Mouse (Mus musculus) lung, embryonic 15.5 days (tissue): ENCODE measurements around the gene Asb4. TPM values are rescaled to one million over a fixed set of nuclear protein-coding genes. Genes with fewer than 3 reads are reported as not detected.

Experiments
- ATAC-seq: fragments of 200-750 bp; cut with Nextera tagmentation; 2 replicates; pipeline ENCODE4 v1.8.0; 2017; ENCODE audit warnings: moderate number of reproducible peaks, borderline replicate concordance; ENCODE audit not compliant: low FRiP score, low TSS enrichment; ENCODE audit errors: extremely low read depth
- H3K27ac ChIP-seq: fragments of 300-500 bp; sonication (generic); 2 replicates; pipeline ENCODE4 v1.5.1; 2015; ENCODE audit warnings: moderate library complexity, mild to moderate bottlenecking, inconsistent platforms
- H3K27me3 ChIP-seq: fragments of 300-500 bp; sonication (generic); 2 replicates; pipeline ENCODE4 v1.6.1; 2015; ENCODE audit warnings: inconsistent platforms
- H3K36me3 ChIP-seq: fragments of 300-500 bp; sonication (generic); 2 replicates; pipeline ENCODE4 v1.6.1; 2015; ENCODE audit warnings: inconsistent platforms
- H3K4me1 ChIP-seq: fragments of 300-500 bp; sonication (generic); 2 replicates; pipeline ENCODE4 v1.6.1; 2015; ENCODE audit warnings: inconsistent platforms
- H3K4me2 ChIP-seq: fragments of 300-500 bp; sonication (generic); 2 replicates; pipeline ENCODE4 v1.6.1; 2015; ENCODE audit warnings: inconsistent platforms, mild to moderate bottlenecking, moderate library complexity
- H3K4me3 ChIP-seq: fragments of 300-500 bp; sonication (generic); 2 replicates; pipeline ENCODE4 v1.5.1; 2015; ENCODE audit warnings: mild to moderate bottlenecking, inconsistent platforms
- H3K9ac ChIP-seq: fragments of 300-500 bp; sonication (generic); 2 replicates; pipeline ENCODE4 v1.6.1; 2015; ENCODE audit warnings: inconsistent platforms
- H3K9me3 ChIP-seq: fragments of 300-500 bp; sonication (generic); 2 replicates; pipeline ENCODE4 v1.6.1; 2016; ENCODE audit warnings: inconsistent platforms
- WGBS: fragments of 180-500 bp; shearing (Covaris S2); methylation state at CpG from one replicate; pipeline ENCODE4 v1.1.7; 2015; 5-methylcytosine and 5-hydroxymethylcytosine counted together
- polyA plus RNA-seq: library from polyadenylated mRNA; unstranded; fragments of >200 nt; fragmentation: Nextera tagmentation; extraction: Ambion mirVana; gene quantifications from 2 replicates; pipeline ENCODE4 v1.2.1, GENCODE M21; 2015

The Asb4 gene
- polyA plus RNA-seq, 1 experiment from 2014 or later = 8.2 TPM

GRCm38 (mm10) chr6:5379781-5380623, 3.2 kb upstream of the Asb4 start:
- H3K4me1 ChIP-seq = peaks cover 26% of the 10 kb centered on the region
- no peaks in the 10 kb centered on the region for H3K27me3 ChIP-seq
- peak overlapping the region; percentile 44 for H3K4me2 ChIP-seq
- H3K36me3 ChIP-seq = no peaks in the 10 kb centered on the region
- 0 out of 2 replicates have a peak overlapping the region, but pooled peaks have one; percentile 0 for H3K4me3 ChIP-seq
- no peak for ATAC-seq
- 30% methylated on average over 22 of the region's 22 CpGs for WGBS
- H3K9me3 ChIP-seq = no peaks in the 10 kb centered on the region
- H3K9ac ChIP-seq = no peak overlapping the region
- no peak overlapping the region for H3K27ac ChIP-seq

GRCm38 (mm10) chr6:5380624-5381252, 2.4 kb upstream of the Asb4 start:
- Histone ChIP-seq H3K4me1 (peaks cover 26% of the 10 kb centered on the region), H3K9ac (no peak overlapping the region), H3K9me3 (no peaks in the 10 kb centered on the region), H3K4me2 (0 out of 2 replicates have a peak overlapping the region, but pooled peaks have one; percentile 44), H3K4me3 (no peak overlapping the region), H3K36me3 (no peaks in the 10 kb centered on the region), H3K27ac (no peak overlapping the region), H3K27me3 (no peaks in the 10 kb centered on the region)
- no peak for ATAC-seq
- 39% methylated on average over 9 of the region's 9 CpGs for WGBS

DNA sequence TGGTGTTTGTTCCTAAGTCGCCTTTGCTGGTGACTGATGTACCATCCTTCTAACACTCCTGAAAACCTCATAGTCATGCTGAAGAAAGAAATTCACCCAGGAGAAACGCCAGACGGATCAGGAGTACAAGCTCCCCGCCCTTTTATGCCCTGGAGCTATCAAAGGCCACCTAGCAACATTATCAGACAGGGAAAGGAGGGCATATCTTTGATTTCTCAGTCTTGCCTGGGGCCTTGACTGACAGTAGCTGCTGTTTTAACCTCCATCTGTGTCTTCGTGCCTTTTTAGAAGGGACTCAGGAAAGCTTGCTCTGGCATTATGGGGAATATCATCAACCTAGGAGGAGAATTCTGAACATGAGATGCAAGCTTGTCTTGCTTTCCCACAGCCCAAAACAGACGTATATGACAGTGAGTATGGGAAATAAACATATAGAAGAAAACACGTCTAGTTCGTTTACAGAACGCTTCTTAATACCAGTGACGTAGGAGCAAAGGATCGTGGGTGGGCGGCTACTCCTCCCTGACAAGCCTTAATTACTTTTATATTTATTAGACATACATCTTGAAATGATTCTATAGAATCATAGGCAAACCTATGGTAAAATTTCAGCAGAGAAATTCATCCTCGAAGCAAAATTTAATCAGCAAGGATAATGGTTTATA, 1.1 kb upstream of the Asb4 start:
- H3K27ac ChIP-seq = no peak overlapping the region

DNA sequence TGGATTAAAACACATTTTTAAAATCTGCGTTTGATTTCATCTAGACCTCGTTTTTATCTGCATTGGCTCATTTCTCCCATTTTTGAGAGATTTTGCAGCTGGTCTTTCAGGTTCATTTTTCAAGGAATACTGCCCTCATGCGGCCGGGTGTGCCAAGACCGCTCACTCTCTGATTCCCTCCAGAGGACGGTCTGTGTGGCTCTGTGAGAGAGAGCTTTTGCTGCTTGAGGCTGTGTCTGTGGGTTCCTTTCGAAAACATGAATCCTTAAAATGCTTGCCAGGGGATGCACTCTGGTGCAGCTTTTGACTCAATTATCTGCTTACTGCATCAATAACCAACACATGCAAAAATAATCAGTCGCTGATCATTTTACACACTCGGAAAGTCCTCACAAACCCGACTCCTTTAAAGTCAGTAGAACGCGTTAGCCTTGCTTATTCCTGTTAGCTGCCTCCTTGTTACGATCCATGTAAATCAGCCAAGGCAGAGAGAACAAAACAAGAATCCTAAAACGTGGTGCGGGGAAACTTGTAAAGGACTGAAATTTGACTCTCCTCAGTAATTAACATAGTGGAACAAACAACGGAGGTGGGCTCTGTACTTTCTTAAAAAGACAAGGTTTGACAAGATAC, 487 bp upstream of the Asb4 start:
- 2% methylated on average over 16 of the region's 16 CpGs for WGBS
- Histone ChIP-seq H3K9me3 (no peaks in the 10 kb centered on the region), H3K9ac (peak overlapping the region; percentile 32; the same call in 1 of the 2 replicates), H3K36me3 (no peaks in the 10 kb centered on the region), H3K4me2 (peak overlapping the region; percentile 71), H3K4me1 (peaks cover 26% of the 10 kb centered on the region), H3K4me3 (peak overlapping the region; percentile 40), H3K27me3 (no peaks in the 10 kb centered on the region), H3K27ac (no peak overlapping the region)
- ATAC-seq = peak; percentile 89

More for the DNA sequence above, 1.1 kb upstream of the Asb4 start:
- Histone ChIP-seq H3K4me2 (peak overlapping the region; percentile 4; the same call in 1 of the 2 replicates), H3K9ac (no peak overlapping the region), H3K4me1 (peaks cover 26% of the 10 kb centered on the region), H3K4me3 (no peak overlapping the region), H3K9me3 (no peaks in the 10 kb centered on the region), H3K27me3 (no peaks in the 10 kb centered on the region), H3K36me3 (no peaks in the 10 kb centered on the region)
- peak; percentile 53; the same call in 1 of the 2 replicates for ATAC-seq
- 26% methylated on average over 13 of the region's 13 CpGs for WGBS

DNA sequence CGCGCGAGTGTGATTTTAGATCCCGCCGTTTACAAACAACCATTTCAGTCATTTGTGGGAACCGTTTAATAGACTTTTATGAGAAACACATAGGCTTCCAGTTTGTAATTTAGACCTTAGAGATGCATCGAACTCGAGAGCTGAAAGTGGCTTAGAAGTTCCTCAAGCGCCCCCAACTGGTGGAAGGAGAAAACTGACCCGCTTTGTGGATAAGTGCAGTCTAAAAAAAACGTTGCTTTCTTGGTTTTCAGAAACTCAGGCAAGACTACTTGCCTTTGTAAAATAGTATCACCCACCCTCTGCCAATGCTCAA, 948 bp downstream of the Asb4 start:
- no peaks in the 10 kb centered on the region for H3K9me3 ChIP-seq
- no peaks in the 10 kb centered on the region for H3K27me3 ChIP-seq
- H3K36me3 ChIP-seq = no peaks in the 10 kb centered on the region
- H3K4me3 ChIP-seq = peak overlapping the region; percentile 40
- WGBS = 1% methylated on average over 11 of the region's 11 CpGs
- H3K27ac ChIP-seq = no peak overlapping the region
- ATAC-seq = no peak
- H3K9ac ChIP-seq = no peak overlapping the region
- H3K4me1 ChIP-seq = peaks cover 26% of the 10 kb centered on the region
- H3K4me2 ChIP-seq = peak overlapping the region; percentile 71

GRCm38 (mm10) chr6:5385161-5385640, 2.0 kb downstream of the Asb4 start:
- 50% methylated on average over 7 of the region's 7 CpGs for WGBS
- no peak for ATAC-seq
- no peak overlapping the region for H3K27ac ChIP-seq

GRCm38 (mm10) chr6:5386486-5386885, 3.3 kb downstream of the Asb4 start:
- H3K9ac ChIP-seq = no peak overlapping the region
- no peak overlapping the region for H3K27ac ChIP-seq
- peaks cover 26% of the 10 kb centered on the region for H3K4me1 ChIP-seq
- H3K27me3 ChIP-seq = no peaks in the 10 kb centered on the region
- WGBS = 87% methylated on average over 4 of the region's 4 CpGs
- ATAC-seq = no peak
- no peaks in the 10 kb centered on the region for H3K36me3 ChIP-seq
- no peak overlapping the region for H3K4me2 ChIP-seq
- no peak overlapping the region for H3K4me3 ChIP-seq
- H3K9me3 ChIP-seq = no peaks in the 10 kb centered on the region

More at GRCm38 (mm10) chr6:5385161-5385640, 2.0 kb downstream of the Asb4 start:
- Histone ChIP-seq H3K4me1 (peaks cover 20% of the 10 kb centered on the region), H3K4me2 (no peak overlapping the region), H3K9ac (no peak overlapping the region), H3K27me3 (no peaks in the 10 kb centered on the region), H3K9me3 (no peaks in the 10 kb centered on the region), H3K36me3 (no peaks in the 10 kb centered on the region), H3K4me3 (no peak overlapping the region)

- Histone ChIP-seq H3K27me3 (no peaks in the 10 kb centered on the region), H3K4me1 (peaks cover 19% of the 10 kb centered on the region), H3K4me3 (no peak overlapping the region), H3K36me3 (no peaks in the 10 kb centered on the region), H3K4me2 (no peak overlapping the region), H3K27ac (no peak overlapping the region), H3K9me3 (no peaks in the 10 kb centered on the region), H3K9ac (no peak overlapping the region)
- WGBS = 78% methylated on average over 2 of the region's 2 CpGs
- no peak for ATAC-seq
These were observed 4.2 kb downstream of the Asb4 start for GRCm38 (mm10) chr6:5387396-5387795.

DNA sequence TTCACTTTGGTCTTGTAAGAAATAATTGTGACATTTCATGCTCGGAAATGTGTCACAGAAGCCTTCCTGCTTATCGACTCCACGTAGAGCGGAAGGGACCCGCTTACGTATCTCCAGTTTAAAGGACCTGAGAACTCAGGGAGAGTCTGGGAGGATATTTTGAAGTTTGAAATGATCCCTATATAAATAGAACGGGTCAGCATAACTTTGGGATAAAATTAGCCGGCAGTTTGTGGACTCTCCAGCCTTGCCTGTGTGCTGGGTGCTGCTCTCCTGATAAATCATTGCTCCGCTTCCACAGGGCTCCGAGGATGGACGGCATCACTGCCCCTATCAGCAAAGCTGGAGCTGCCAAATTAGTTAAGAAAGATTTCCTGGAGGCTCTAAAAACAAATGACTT, 7.1 kb downstream of the Asb4 start:
- Histone ChIP-seq H3K36me3 (no peaks in the 10 kb centered on the region), H3K4me2 (peak overlapping the region; percentile 61), H3K4me1 (peaks cover 10% of the 10 kb centered on the region), H3K4me3 (peak overlapping the region; percentile 39), H3K9ac (peak overlapping the region; percentile 21; the same call in 1 of the 2 replicates), H3K27ac (no peak overlapping the region), H3K27me3 (no peaks in the 10 kb centered on the region), H3K9me3 (no peaks in the 10 kb centered on the region)
- no peak for ATAC-seq
- WGBS = 2% methylated on average over 11 of the region's 11 CpGs

DNA sequence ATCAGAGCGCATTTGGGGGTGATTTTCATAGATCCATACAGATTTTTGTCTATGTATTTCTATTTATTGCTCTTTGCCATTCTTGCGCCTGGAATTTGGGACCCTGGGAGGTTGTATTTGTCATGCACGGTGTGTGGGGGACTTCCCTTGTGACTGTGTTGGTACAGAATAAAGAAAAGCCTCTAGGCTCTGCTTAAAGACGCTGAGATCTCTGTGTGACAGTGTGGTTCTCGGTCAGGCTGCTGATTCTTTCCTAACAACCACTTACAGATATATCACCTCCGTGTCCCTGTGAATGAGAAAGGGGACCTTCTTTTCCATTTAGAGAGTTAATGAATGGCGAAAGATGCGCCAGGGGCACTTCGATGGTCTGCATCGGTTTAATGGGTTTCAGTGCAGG, 7.8 kb downstream of the Asb4 start:
- ATAC-seq = no peak
- no peaks in the 10 kb centered on the region for H3K9me3 ChIP-seq
- peak overlapping the region; percentile 39; the same call in 1 of the 2 replicates for H3K4me3 ChIP-seq
- peak overlapping the region; percentile 61 for H3K4me2 ChIP-seq
- no peak overlapping the region for H3K27ac ChIP-seq
- peaks cover 10% of the 10 kb centered on the region for H3K4me1 ChIP-seq
- no peak overlapping the region for H3K9ac ChIP-seq
- WGBS = 30% methylated on average over 10 of the region's 10 CpGs
- no peaks in the 10 kb centered on the region for H3K36me3 ChIP-seq
- no peaks in the 10 kb centered on the region for H3K27me3 ChIP-seq

DNA sequence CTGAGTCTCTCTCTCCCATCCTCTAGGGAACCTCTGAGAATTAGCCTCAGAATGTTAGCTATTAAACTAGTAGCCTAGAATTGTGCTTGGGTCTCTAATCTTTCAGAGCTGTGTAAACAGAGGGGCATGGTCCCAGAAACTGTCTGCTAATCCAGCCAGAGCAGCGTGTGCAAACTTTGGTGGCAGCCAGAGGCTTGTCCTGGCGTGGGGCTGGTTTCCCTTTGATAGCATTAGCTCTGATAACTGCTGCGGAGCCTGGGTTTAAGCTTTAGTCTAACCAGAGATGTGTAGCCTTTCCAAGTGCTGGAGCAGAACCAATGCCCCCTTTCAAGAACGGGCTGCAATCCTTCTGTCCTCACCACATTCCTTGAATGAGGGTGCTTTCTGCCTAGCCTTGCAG, 11.8 kb downstream of the Asb4 start:
- Histone ChIP-seq H3K27ac (no peak overlapping the region; the same call in 1 of the 2 replicates), H3K4me2 (peak overlapping the region; percentile 13; the same call in 1 of the 2 replicates), H3K9me3 (no peaks in the 10 kb centered on the region), H3K36me3 (no peaks in the 10 kb centered on the region), H3K4me3 (no peak overlapping the region), H3K4me1 (peaks cover 10% of the 10 kb centered on the region), H3K9ac (no peak overlapping the region), H3K27me3 (no peaks in the 10 kb centered on the region)
- peak; percentile 81; the same call in 1 of the 2 replicates for ATAC-seq
- 17% methylated on average over 4 of the region's 4 CpGs for WGBS
